Mouse (Mus musculus) lung, postnatal 0 days (tissue): ENCODE results near the gene Mfsd4b2. TPM values are rescaled to one million over a fixed set of nuclear protein-coding genes. Genes with fewer than 3 reads are reported as not detected.
A peak's percentile ranks its signal among the peaks of the same experiment; 100 is the strongest.

Source experiments
- ATAC-seq: fragments of 200-750 bp; cut with Nextera tagmentation; 2 replicates; pipeline ENCODE4 v1.8.0; 2017; ENCODE audit warnings: moderate library complexity
- DNase-seq: peaks from one replicate; pipeline ENCODE4 v3.0.0-alpha.2; 2016; ENCODE audit warnings: low spot score
- H3K27ac ChIP-seq: fragments of 300-500 bp; sonication (generic); 2 replicates; pipeline ENCODE4 v1.5.1; 2014; ENCODE audit warnings: antibody characterized with exemption, mild to moderate bottlenecking, low read length, mixed read lengths
- H3K27me3 ChIP-seq: fragments of 300-500 bp; sonication (generic); replicated peaks from 2 replicates; pipeline ENCODE4 v1.6.1; 2014; ENCODE audit warnings: low read length, mixed read lengths; ENCODE audit not compliant: insufficient read depth
- H3K36me3 ChIP-seq: fragments of 300-500 bp; sonication (generic); 2 replicates; pipeline ENCODE4 v1.6.1; 2014; ENCODE audit warnings: low read length, mixed read lengths; ENCODE audit not compliant: insufficient read depth
- H3K4me1 ChIP-seq: fragments of 300-500 bp; sonication (generic); 2 replicates; pipeline ENCODE4 v1.6.1; 2014; ENCODE audit warnings: antibody characterized with exemption, low read depth, low read length, mixed read lengths; ENCODE audit not compliant: insufficient read depth
- H3K4me2 ChIP-seq: fragments of 300-500 bp; sonication (generic); replicated peaks from 2 replicates; pipeline ENCODE4 v1.6.1; 2014; ENCODE audit warnings: low read depth, mild to moderate bottlenecking, low read length, moderate library complexity, mixed read lengths
- H3K4me3 ChIP-seq: fragments of 300-500 bp; sonication (generic); 2 replicates; pipeline ENCODE4 v1.5.1; 2014; ENCODE audit warnings: low read depth, low read length
- H3K9ac ChIP-seq: fragments of 300-500 bp; sonication (generic); replicated peaks from 2 replicates; pipeline ENCODE4 v1.6.1; 2014; ENCODE audit warnings: low read depth, mild to moderate bottlenecking
- H3K9me3 ChIP-seq: fragments of 300-500 bp; sonication (generic); 2 replicates; pipeline ENCODE4 v1.6.1; 2016; ENCODE audit warnings: low read length, mixed read lengths
- CTCF ChIP-seq: IDR thresholded peaks from 2 replicates; pipeline ENCODE4 v1.5.1; 2016; ENCODE audit warnings: antibody characterized with exemption, mild to moderate bottlenecking
- EP300 ChIP-seq: IDR thresholded peaks from 2 replicates; pipeline ENCODE4 v1.6.1; 2016; ENCODE audit warnings: antibody characterized with exemption, mild to moderate bottlenecking, control low read depth
- WGBS: fragments of 180-500 bp; shearing (Covaris S2); extraction: QIAGEN DNeasy Blood & Tissue Kit; methylation state at CpG from one replicate; pipeline ENCODE4 v1.1.7; 2014; 5-methylcytosine and 5-hydroxymethylcytosine counted together
- polyA plus RNA-seq: library from polyadenylated mRNA; unstranded; fragments of >200 nt; fragmentation: Nextera tagmentation; extraction: Ambion mirVana; gene quantifications from 2 replicates; pipeline ENCODE4 v1.2.1, GENCODE M21; 2015

Gene Mfsd4b2
- polyA plus RNA-seq = not detected in 2 replicates

GRCm38 (mm10) chr10:39926616-39927139 is at the start of gene Mfsd4b2:
Gene Mfsd4b2, minus strand, starts transcription at chr10:39926923.
- ATAC-seq (peak; percentile 47), DNase-seq (peak; percentile 35)

GRCm38 (mm10) chr10:39975771-39976170 is 49.0 kb upstream of the Mfsd4b2 start:
- DNase-seq = no peak
- Histone ChIP-seq H3K36me3 (no peaks in the 10 kb centered on the region), H3K4me3 (no peak overlapping the region), H3K4me2 (no peak overlapping the region), H3K9ac (no peak overlapping the region), H3K27me3 (no peaks in the 10 kb centered on the region), H3K27ac (no peak overlapping the region), H3K4me1 (no peaks in the 10 kb centered on the region), H3K9me3 (peaks cover 8% of the 10 kb centered on the region; the same call in 1 of the 2 replicates)
- TF ChIP-seq CTCF (no peak), EP300 (no peak)
- ATAC-seq = no peak
- WGBS = 50% methylated on average over 2 of the region's 2 CpGs

More at GRCm38 (mm10) chr10:39926616-39927139, at the start of gene Mfsd4b2:
- WGBS = 2% methylated on average over 31 of the region's 41 CpGs
- H3K36me3 ChIP-seq = no peaks in the 10 kb centered on the region
- H3K4me1 ChIP-seq = peaks cover 3% of the 10 kb centered on the region; the same call in 1 of the 2 replicates
- no peaks in the 10 kb centered on the region for H3K27me3 ChIP-seq
- H3K9me3 ChIP-seq = no peaks in the 10 kb centered on the region
- no peak within 1 kb of the TSS for H3K9ac ChIP-seq
- no peak within 1 kb of the TSS for H3K27ac ChIP-seq
- H3K4me3 ChIP-seq = peak within 1 kb of the TSS; percentile 28
- peak within 1 kb of the TSS; percentile 63 for H3K4me2 ChIP-seq
- TF ChIP-seq CTCF (peak; percentile 35; the same call in 1 of the 2 replicates), EP300 (no peak)

- Histone ChIP-seq H3K4me1 (no peaks in the 10 kb centered on the region), H3K9me3 (peaks cover 8% of the 10 kb centered on the region; the same call in 1 of the 2 replicates), H3K36me3 (no peaks in the 10 kb centered on the region), H3K4me3 (no peak overlapping the region), H3K9ac (no peak overlapping the region), H3K27ac (no peak overlapping the region), H3K4me2 (no peak overlapping the region), H3K27me3 (no peaks in the 10 kb centered on the region)
- TF ChIP-seq CTCF (no peak), EP300 (no peak)
- ATAC-seq (no peak; the same call in 1 of the 2 replicates), DNase-seq (peak; percentile 21)
- 36% methylated on average over 11 of the region's 11 CpGs for WGBS
Measured at GRCm38 (mm10) chr10:39974982-39975381, 48.3 kb upstream of the Mfsd4b2 start.

GRCm38 (mm10) chr10:39967512-39967911 is 40.8 kb upstream of the Mfsd4b2 start:
- Histone ChIP-seq H3K4me1 (no peaks in the 10 kb centered on the region), H3K4me3 (no peak overlapping the region), H3K9ac (no peak overlapping the region), H3K27me3 (no peaks in the 10 kb centered on the region), H3K4me2 (no peak overlapping the region), H3K9me3 (no peaks in the 10 kb centered on the region), H3K36me3 (no peaks in the 10 kb centered on the region), H3K27ac (no peak overlapping the region)
- 79% methylated on average over 3 of the region's 3 CpGs for WGBS
- DNase-seq (peak; percentile 46), ATAC-seq (no peak; the same call in 1 of the 2 replicates)
- no peak for TF ChIP-seq EP300
- no peak for TF ChIP-seq CTCF

DNA sequence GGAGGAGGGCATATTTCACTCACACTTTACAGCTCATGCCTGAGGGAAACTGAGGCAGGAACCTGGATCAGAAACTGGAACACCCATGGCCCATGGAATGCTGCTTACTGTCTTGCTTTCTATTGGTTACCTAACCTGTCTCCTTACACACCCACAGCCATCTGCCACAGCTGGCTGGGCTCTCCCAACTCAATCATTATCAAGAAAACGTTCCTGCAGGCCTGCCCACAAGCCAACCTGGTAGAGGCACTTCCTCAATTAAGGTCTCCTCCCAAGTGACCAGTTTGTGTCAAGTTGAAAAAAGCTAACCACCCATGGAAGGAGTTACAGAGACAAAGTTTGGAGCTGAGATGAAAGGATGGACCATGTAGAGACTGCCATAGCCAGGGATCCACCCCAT is 35.2 kb upstream of the Mfsd4b2 start:
- no peaks in the 10 kb centered on the region for H3K36me3 ChIP-seq
- 26% methylated on average over 1 of the region's 1 CpGs for WGBS
- no peaks in the 10 kb centered on the region for H3K27me3 ChIP-seq
- no peak overlapping the region for H3K9ac ChIP-seq
- H3K4me3 ChIP-seq = no peak overlapping the region
- DNase-seq (no peak), ATAC-seq (no peak)
- peaks cover 6% of the 10 kb centered on the region; the same call in 1 of the 2 replicates for H3K4me1 ChIP-seq
- H3K27ac ChIP-seq = no peak overlapping the region
- TF ChIP-seq CTCF = no peak
- no peak for TF ChIP-seq EP300
- no peak overlapping the region for H3K4me2 ChIP-seq
- no peaks in the 10 kb centered on the region for H3K9me3 ChIP-seq

DNA sequence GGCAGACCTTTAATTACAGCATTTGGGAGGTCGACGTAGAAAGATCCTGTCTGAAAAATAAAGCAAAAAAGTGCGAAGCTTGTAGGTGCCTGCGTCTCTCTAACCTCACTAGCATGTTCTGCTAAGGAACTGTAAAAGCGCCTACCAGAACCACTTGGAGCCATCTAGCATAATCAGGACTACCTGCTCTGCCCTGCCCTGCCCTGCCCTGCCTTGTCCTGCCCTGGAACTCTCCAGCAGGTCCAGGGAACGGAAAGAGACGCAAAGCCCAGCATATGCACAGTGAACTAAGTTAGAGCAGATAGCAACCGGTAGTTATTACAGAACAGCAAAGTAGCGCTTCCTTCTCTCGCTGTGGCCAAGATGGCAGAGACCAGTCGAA is 33.7 kb upstream of the Mfsd4b2 start:
- TF ChIP-seq EP300 (no peak), CTCF (no peak)
- ATAC-seq (peak; percentile 34), DNase-seq (no peak)
- Histone ChIP-seq H3K4me2 (peak overlapping the region; percentile 79), H3K4me1 (peaks cover 6% of the 10 kb centered on the region; the same call in 1 of the 2 replicates), H3K36me3 (no peaks in the 10 kb centered on the region), H3K27ac (no peak overlapping the region), H3K4me3 (peak overlapping the region; percentile 44; the same call in 1 of the 2 replicates), H3K9ac (no peak overlapping the region), H3K9me3 (no peaks in the 10 kb centered on the region), H3K27me3 (no peaks in the 10 kb centered on the region)
- WGBS = 43% methylated on average over 11 of the region's 11 CpGs
